Mouse (Mus musculus) CD4-positive helper T cell, adult 2 months (primary cell): ENCODE measurements around the gene Gm17334.
A peak's percentile ranks its signal among the peaks of the same experiment; 100 is the strongest.

ENCODE experiments used
- DNase-seq: peaks from one replicate; pipeline ENCODE4 v3.0.0-alpha.2; 2012; ENCODE audit warnings: low read depth, missing footprints, low spot score

Gene Gm17334

GRCm38 (mm10) chr11:53771001-53771744 lies 1.8 kb downstream of the Gm17334 start:
- peak; percentile 36 for DNase-seq

GRCm38 (mm10) chr11:53770125-53770791 lies 2.7 kb downstream of the Gm17334 start:
- no peak for DNase-seq

- DNase-seq, result peak; percentile 98
Measured at GRCm38 (mm10) chr11:53769760-53770124, 3.2 kb downstream of the Gm17334 start, which contains the start of gene Irf1. Irf1 (plus strand) TSS chr11:53770014.

- DNase-seq, result no peak
Measured at GRCm38 (mm10) chr11:53769185-53769576, 3.8 kb downstream of the Gm17334 start.

GRCm38 (mm10) chr11:53768422-53769184 lies 4.4 kb downstream of the Gm17334 start:
- peak; percentile 50 for DNase-seq

GRCm38 (mm10) chr11:53764581-53764980 lies 8.4 kb downstream of the Gm17334 start:
- no peak for DNase-seq

GRCm38 (mm10) chr11:53763496-53764140 lies 9.4 kb downstream of the Gm17334 start:
- DNase-seq, result peak; percentile 94

GRCm38 (mm10) chr11:53762827-53763495 lies 10.0 kb downstream of the Gm17334 start:
- peak; percentile 81 for DNase-seq

GRCm38 (mm10) chr11:53762426-53762825 lies 10.6 kb downstream of the Gm17334 start:
- DNase-seq, result no peak

- no peak for DNase-seq
Measured at GRCm38 (mm10) chr11:53761822-53762221, 11.2 kb downstream of the Gm17334 start.

GRCm38 (mm10) chr11:53761284-53761683 lies 11.7 kb downstream of the Gm17334 start:
- DNase-seq, result no peak

- DNase-seq, result no peak
Measured at GRCm38 (mm10) chr11:53759545-53760406, 13.2 kb downstream of the Gm17334 start.

- peak; percentile 31 for DNase-seq
Measured at GRCm38 (mm10) chr11:53758791-53759351, 14.1 kb downstream of the Gm17334 start.

- peak; percentile 49 for DNase-seq
Measured at GRCm38 (mm10) chr11:53758033-53758432, 15.0 kb downstream of the Gm17334 start.

- DNase-seq, result no peak
Measured at GRCm38 (mm10) chr11:53757612-53758011, 15.4 kb downstream of the Gm17334 start.

GRCm38 (mm10) chr11:53755011-53755595 lies 17.9 kb downstream of the Gm17334 start:
- DNase-seq, result no peak

- no peak for DNase-seq
Measured at GRCm38 (mm10) chr11:53749716-53750352, 23.2 kb downstream of the Gm17334 start.

GRCm38 (mm10) chr11:53749306-53749705 lies 23.7 kb downstream of the Gm17334 start:
- no peak for DNase-seq

GRCm38 (mm10) chr11:53748614-53749013 lies 24.4 kb downstream of the Gm17334 start:
- DNase-seq, result no peak
